Mouse (Mus musculus): ENCODE data around the gene Actg1. TPM values are rescaled to one million over a fixed set of nuclear protein-coding genes. Genes with fewer than 3 reads are reported as not detected.

Gene Actg1
- polyA plus RNA-seq, 1 experiment from 2014 or later = 2,926 TPM

DNA sequence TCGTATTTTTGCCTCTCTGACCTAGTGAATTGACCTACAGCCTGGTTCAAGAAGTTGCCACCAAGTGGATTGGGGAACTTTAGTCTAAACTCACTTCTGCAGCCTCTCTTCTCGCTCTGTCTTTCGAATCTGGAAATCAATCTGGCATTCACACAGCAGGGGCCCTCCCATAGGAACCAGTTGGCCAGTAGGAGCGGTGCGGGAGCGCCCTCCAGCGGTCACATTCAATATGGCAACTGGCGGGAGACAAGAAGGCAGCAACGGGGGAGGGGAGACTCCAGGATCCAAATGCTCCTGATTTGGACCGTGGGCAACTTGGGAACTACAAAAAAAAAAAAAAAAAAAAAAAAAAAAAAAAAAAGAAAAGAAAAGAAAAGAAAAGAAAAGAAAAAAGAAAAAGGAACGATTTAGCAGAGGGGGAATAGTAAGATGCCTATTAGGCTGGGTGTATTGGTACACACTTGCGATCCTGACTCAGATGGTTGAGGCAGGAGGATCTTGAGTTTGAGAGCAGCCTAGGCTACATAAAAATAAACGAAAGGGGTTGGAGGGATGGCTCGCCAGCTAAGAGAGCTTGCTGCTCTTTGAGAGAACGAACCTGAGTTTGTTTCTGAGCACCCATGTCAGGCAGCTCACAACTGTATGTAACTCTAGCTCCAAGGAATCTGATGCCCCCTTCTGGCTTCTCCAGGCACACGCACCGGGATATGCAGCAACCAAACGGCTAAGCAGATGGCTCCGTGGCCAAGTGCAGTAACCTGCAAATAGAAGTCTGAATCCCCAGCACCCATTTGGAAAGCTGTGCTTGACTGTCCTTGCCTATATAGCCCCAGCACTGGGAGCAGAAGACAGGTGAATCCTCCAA lies 40.5 kb downstream of the Actg1 start:
- peaks cover 43% of the 10 kb centered on the region for H3K4me1 ChIP-seq (ENCODE audit: insufficient read depth)
- no peak overlapping the region for H3K4me3 ChIP-seq (ENCODE audit: low read depth, low read length)
- peak; percentile 98 for DNase-seq
- peak; percentile 97 for TF ChIP-seq CTCF (IDR thresholded peaks at IDR 0.05; ENCODE audit: low read depth)
- peak overlapping the region; percentile 37 for H3K4me2 ChIP-seq
- 0 out of 2 replicates have a peak overlapping the region, but pooled peaks have one; percentile 30 for H3K27ac ChIP-seq (ENCODE audit: low read depth)
- H3K9ac ChIP-seq = no peak overlapping the region
- no peaks in the 10 kb centered on the region for H3K9me3 ChIP-seq (ENCODE audit: low read depth, low read length)
- H3K36me3 ChIP-seq (ENCODE audit: insufficient read depth) = no peaks in the 10 kb centered on the region
- 6% methylated on average over 19 of the region's 19 CpGs for WGBS
- ATAC-seq (ENCODE audit: insufficient read depth) = no peak
- peaks cover 7% of the 10 kb centered on the region; the same call in 1 of the 2 replicates for H3K27me3 ChIP-seq (ENCODE audit: insufficient read depth, low read length)

GRCm38 (mm10) chr11:120307132-120307413 lies 41.3 kb downstream of the Actg1 start:
- Histone ChIP-seq H3K4me2 (peak overlapping the region; percentile 31; the same call in 1 of the 2 replicates), H3K4me1 (ENCODE audit: insufficient read depth) (peaks cover 43% of the 10 kb centered on the region), H3K27me3 (ENCODE audit: insufficient read depth, low read length) (peaks cover 7% of the 10 kb centered on the region; the same call in 1 of the 2 replicates), H3K36me3 (ENCODE audit: insufficient read depth) (no peaks in the 10 kb centered on the region), H3K9ac (0 out of 2 replicates have a peak overlapping the region, but pooled peaks have one; percentile 8), H3K9me3 (ENCODE audit: low read depth, low read length) (no peaks in the 10 kb centered on the region), H3K4me3 (ENCODE audit: low read depth, low read length) (no peak overlapping the region), H3K27ac (ENCODE audit: low read depth) (peak overlapping the region; percentile 30; the same call in 1 of the 2 replicates)
- WGBS = 14% methylated on average over 5 of the region's 5 CpGs
- no peak for TF ChIP-seq CTCF (IDR thresholded peaks at IDR 0.05; ENCODE audit: low read depth)
- DNase-seq = no peak
- no peak for ATAC-seq (ENCODE audit: insufficient read depth)

DNA sequence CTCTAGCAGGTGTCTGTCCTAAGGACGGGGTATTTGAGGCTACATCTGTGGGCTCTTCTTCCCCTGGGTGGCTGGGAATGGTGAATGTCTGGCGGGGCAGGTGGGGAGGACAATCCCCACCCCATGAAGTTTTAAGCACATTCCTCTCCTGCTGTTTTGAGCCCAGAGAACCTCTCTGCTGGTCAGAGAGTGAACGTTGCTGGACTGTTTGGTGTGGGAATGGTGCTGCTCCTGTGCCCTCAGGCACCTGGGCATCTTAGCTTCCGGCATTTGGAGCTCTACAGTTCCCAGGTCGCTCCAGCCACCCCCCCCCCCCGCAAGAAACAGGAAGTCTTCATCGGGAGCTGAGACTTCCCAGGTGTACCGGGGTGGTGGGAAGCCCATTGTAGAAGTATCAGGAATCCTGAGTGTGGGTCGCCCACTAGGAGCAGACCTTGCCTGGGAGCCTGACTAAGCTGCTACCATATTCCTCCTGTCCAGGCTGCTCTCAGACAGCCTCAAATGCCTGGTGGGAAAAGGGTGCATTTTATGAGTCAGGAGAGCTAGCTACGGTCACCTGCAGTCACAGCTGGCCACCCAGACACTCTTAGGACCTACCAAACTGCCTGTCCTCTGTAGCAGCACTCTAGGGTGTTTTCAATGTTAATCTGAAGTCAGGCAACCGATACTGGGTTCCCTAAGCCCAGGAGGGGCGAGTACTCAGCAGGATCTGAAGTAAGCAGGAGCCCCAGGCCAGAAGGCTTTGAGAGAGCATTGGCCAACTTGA lies 41.8 kb downstream of the Actg1 start:
- Histone ChIP-seq H3K4me2 (peak overlapping the region; percentile 76; the same call in 1 of the 2 replicates), H3K4me1 (ENCODE audit: insufficient read depth) (peaks cover 38% of the 10 kb centered on the region), H3K9me3 (ENCODE audit: low read depth, low read length) (no peaks in the 10 kb centered on the region), H3K9ac (no peak overlapping the region), H3K4me3 (ENCODE audit: low read depth, low read length) (no peak overlapping the region), H3K27me3 (ENCODE audit: insufficient read depth, low read length) (peaks cover 7% of the 10 kb centered on the region; the same call in 1 of the 2 replicates), H3K27ac (ENCODE audit: low read depth) (peak overlapping the region; percentile 83; the same call in 1 of the 2 replicates), H3K36me3 (ENCODE audit: insufficient read depth) (no peaks in the 10 kb centered on the region)
- TF ChIP-seq CTCF (IDR thresholded peaks at IDR 0.05; ENCODE audit: low read depth) = no peak
- no peak for DNase-seq
- no peak for ATAC-seq (ENCODE audit: insufficient read depth)
- 42% methylated on average over 12 of the region's 12 CpGs for WGBS

- DNase-seq = no peak
- WGBS = 15% methylated on average over 15 of the region's 15 CpGs
- 0 out of 2 replicates have a peak, but pooled peaks have one; percentile 0 for ATAC-seq (ENCODE audit: insufficient read depth)
- peak overlapping the region; percentile 83 for H3K27ac ChIP-seq (ENCODE audit: low read depth)
- peak overlapping the region; percentile 45 for H3K9ac ChIP-seq
- H3K27me3 ChIP-seq (ENCODE audit: insufficient read depth, low read length) = peaks cover 7% of the 10 kb centered on the region; the same call in 1 of the 2 replicates
- H3K9me3 ChIP-seq (ENCODE audit: low read depth, low read length) = no peaks in the 10 kb centered on the region
- no peaks in the 10 kb centered on the region for H3K36me3 ChIP-seq (ENCODE audit: insufficient read depth)
- TF ChIP-seq CTCF (IDR thresholded peaks at IDR 0.05; ENCODE audit: low read depth) = no peak
- peaks cover 34% of the 10 kb centered on the region for H3K4me1 ChIP-seq (ENCODE audit: insufficient read depth)
- peak overlapping the region; percentile 45 for H3K4me3 ChIP-seq (ENCODE audit: low read depth, low read length)
- peak overlapping the region; percentile 76 for H3K4me2 ChIP-seq
These were observed 42.6 kb downstream of the Actg1 start for GRCm38 (mm10) chr11:120305535-120306365.

- Histone ChIP-seq H3K4me3 (ENCODE audit: low read depth, low read length) (peak overlapping the region; percentile 45), H3K36me3 (ENCODE audit: insufficient read depth) (no peaks in the 10 kb centered on the region), H3K27me3 (ENCODE audit: insufficient read depth, low read length) (peaks cover 7% of the 10 kb centered on the region; the same call in 1 of the 2 replicates), H3K9me3 (ENCODE audit: low read depth, low read length) (no peaks in the 10 kb centered on the region), H3K4me2 (peak overlapping the region; percentile 76), H3K27ac (ENCODE audit: low read depth) (peak overlapping the region; percentile 83), H3K9ac (peak overlapping the region; percentile 61), H3K4me1 (ENCODE audit: insufficient read depth) (peaks cover 28% of the 10 kb centered on the region)
- peak; percentile 70 for TF ChIP-seq CTCF (IDR thresholded peaks at IDR 0.05; ENCODE audit: low read depth)
- peak; percentile 92 for ATAC-seq (ENCODE audit: insufficient read depth)
- WGBS = under 1% methylated on average over 53 of the region's 53 CpGs
- DNase-seq = peak; percentile 96
These were observed 43.3 kb downstream of the Actg1 start for GRCm38 (mm10) chr11:120304886-120305534.

- no peak for TF ChIP-seq CTCF (IDR thresholded peaks at IDR 0.05; ENCODE audit: low read depth)
- Histone ChIP-seq H3K36me3 (ENCODE audit: insufficient read depth) (no peaks in the 10 kb centered on the region), H3K4me2 (peak overlapping the region; percentile 76), H3K4me1 (ENCODE audit: insufficient read depth) (peaks cover 28% of the 10 kb centered on the region), H3K9ac (peak overlapping the region; percentile 18; the same call in 1 of the 2 replicates), H3K9me3 (ENCODE audit: low read depth, low read length) (no peaks in the 10 kb centered on the region), H3K27me3 (ENCODE audit: insufficient read depth, low read length) (peaks cover 7% of the 10 kb centered on the region; the same call in 1 of the 2 replicates), H3K4me3 (ENCODE audit: low read depth, low read length) (peak overlapping the region; percentile 45), H3K27ac (ENCODE audit: low read depth) (no peak overlapping the region)
- ATAC-seq (ENCODE audit: insufficient read depth) = no peak
- WGBS = 26% methylated on average over 5 of the region's 5 CpGs
- DNase-seq = no peak
These were observed 44.0 kb downstream of the Actg1 start for GRCm38 (mm10) chr11:120304350-120304694.
